Mouse (Mus musculus): ENCODE measurements around the gene Tmem138. TPM values are rescaled to one million over a fixed set of nuclear protein-coding genes. Genes with fewer than 3 reads are reported as not detected.

Tmem138 gene
- polyA plus RNA-seq, 1 experiment from 2014 or later, result 26.8 TPM

DNA sequence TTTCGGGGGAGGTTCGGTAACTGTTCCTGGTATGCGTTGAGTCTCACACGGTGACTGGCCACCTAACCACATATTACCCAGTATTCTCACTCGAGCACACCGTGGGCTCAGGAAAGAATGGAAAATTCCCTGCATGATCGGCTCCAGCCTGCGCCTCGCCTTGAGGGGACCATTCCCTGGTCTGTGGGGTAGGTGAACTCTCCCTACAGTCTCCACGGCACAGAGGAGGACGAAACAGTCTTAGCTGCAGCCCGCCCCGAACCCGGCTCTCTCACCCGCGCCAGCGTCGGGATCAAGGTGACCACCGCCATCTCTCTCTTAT lies 52.4 kb downstream of the Tmem138 start:
- Histone ChIP-seq H3K4me1 (replicated peaks) (peaks cover 10% of the 10 kb centered on the region), H3K9ac (peak overlapping the region; percentile 100), H3K4me3 (replicated peaks) (peak overlapping the region; percentile 98), H3K27me3 (replicated peaks) (no peaks in the 10 kb centered on the region), H3K27ac (peak overlapping the region; percentile 99), H3K4me2 (replicated peaks) (peak overlapping the region; percentile 72), H3K9me3 (no peaks in the 10 kb centered on the region), H3K36me3 (0 out of 2 replicates have a peak, but pooled peaks cover 7% of the 10 kb centered on the region)
- under 1% methylated on average over 19 of the region's 19 CpGs for WGBS
- ATAC-seq, result no peak

GRCm38 (mm10) chr19:10523483-10524080 lies 53.6 kb downstream of the Tmem138 start:
- Histone ChIP-seq H3K9me3 (no peaks in the 10 kb centered on the region), H3K9ac (no peak overlapping the region), H3K4me2 (replicated peaks) (peak overlapping the region; percentile 72), H3K27ac (no peak overlapping the region), H3K36me3 (0 out of 2 replicates have a peak, but pooled peaks cover 5% of the 10 kb centered on the region), H3K27me3 (replicated peaks) (no peaks in the 10 kb centered on the region), H3K4me1 (replicated peaks) (peaks cover 10% of the 10 kb centered on the region), H3K4me3 (replicated peaks) (no peak overlapping the region)
- no peak for ATAC-seq
- WGBS, result 70% methylated on average over 5 of the region's 5 CpGs

- no peak for ATAC-seq
These were observed 55.2 kb downstream of the Tmem138 start for GRCm38 (mm10) chr19:10521926-10522325.

More at GRCm38 (mm10) chr19:10521926-10522325, 55.2 kb downstream of the Tmem138 start:
- Histone ChIP-seq H3K27ac (no peak overlapping the region), H3K9me3 (no peaks in the 10 kb centered on the region), H3K9ac (no peak overlapping the region), H3K27me3 (replicated peaks) (no peaks in the 10 kb centered on the region), H3K4me3 (replicated peaks) (no peak overlapping the region), H3K4me2 (replicated peaks) (no peak overlapping the region), H3K36me3 (0 out of 2 replicates have a peak, but pooled peaks cover 4% of the 10 kb centered on the region), H3K4me1 (replicated peaks) (peaks cover 7% of the 10 kb centered on the region; the same call in 1 of the 2 replicates)
- WGBS, result 78% methylated on average over 1 of the region's 1 CpGs

Other genes with a start within 250 kb of the Tmem138 start
- gene Syt7, start 188.3 kb downstream of the Tmem138 start, polyA plus RNA-seq (2015; fragmentation: Nextera tagmentation; extraction: Ambion mirVana), result 1.7 and 3.1 TPM in 2 replicates
- gene Lrrc10b, start 119.9 kb downstream of the Tmem138 start, polyA plus RNA-seq (2015; fragmentation: Nextera tagmentation; extraction: Ambion mirVana), result 0.56 and 0.62 TPM in 2 replicates
- 0.68 and 1.4 TPM in 2 replicates for gene Ppp1r32, start 94.4 kb downstream of the Tmem138 start, polyA plus RNA-seq (2015; fragmentation: Nextera tagmentation; extraction: Ambion mirVana)
- 30.8 and 36.3 TPM in 2 replicates for gene Cpsf7, start 52.1 kb downstream of the Tmem138 start, polyA plus RNA-seq (2015; fragmentation: Nextera tagmentation; extraction: Ambion mirVana)
- 57.2 and 58.3 TPM in 2 replicates for gene Sdhaf2, start 51.2 kb downstream of the Tmem138 start, polyA plus RNA-seq (2015; fragmentation: Nextera tagmentation; extraction: Ambion mirVana)
- gene Tmem216, start 21.1 kb downstream of the Tmem138 start, polyA plus RNA-seq (2015; fragmentation: Nextera tagmentation; extraction: Ambion mirVana), result 34.5 and 34.9 TPM in 2 replicates
- 17.0 and 19.2 TPM in 2 replicates for gene Cyb561a3, start 190 bp downstream of the Tmem138 start, polyA plus RNA-seq (2015; fragmentation: Nextera tagmentation; extraction: Ambion mirVana)
- 278 and 283 TPM in 2 replicates for gene Ddb1, start 28.0 kb upstream of the Tmem138 start, polyA plus RNA-seq (2015; fragmentation: Nextera tagmentation; extraction: Ambion mirVana)
- gene Tkfc, start 28.3 kb upstream of the Tmem138 start, polyA plus RNA-seq (2015; fragmentation: Nextera tagmentation; extraction: Ambion mirVana), result 36.3 and 45.5 TPM in 2 replicates
- 3.4 and 4.8 TPM in 2 replicates for gene Vwce, start 56.9 kb upstream of the Tmem138 start, polyA plus RNA-seq (2015; fragmentation: Nextera tagmentation; extraction: Ambion mirVana)
- gene Pga5, start 100.7 kb upstream of the Tmem138 start, polyA plus RNA-seq (2015; fragmentation: Nextera tagmentation; extraction: Ambion mirVana), result 0.39 and 0.61 TPM in 2 replicates
- 28.1 and 28.7 TPM in 2 replicates for gene Vps37c, start 111.4 kb upstream of the Tmem138 start, polyA plus RNA-seq (2015; fragmentation: Nextera tagmentation; extraction: Ambion mirVana)
- gene Cd5, start 161.6 kb upstream of the Tmem138 start, polyA plus RNA-seq (2015; fragmentation: Nextera tagmentation; extraction: Ambion mirVana), result 0.10 and 0.13 TPM in 2 replicates